Mouse (Mus musculus): ENCODE data around the gene Mlip. TPM values are rescaled to one million over a fixed set of nuclear protein-coding genes. Genes with fewer than 3 reads are reported as not detected.

Gene Mlip
- polyA plus RNA-seq, 1 experiment from 2014 or later = 0.27 TPM

Other genes starting within 250 kb of the Mlip start
- gene Lrrc1, start 191.9 kb upstream of the Mlip start, polyA plus RNA-seq (2014; fragmentation: Nextera tagmentation; extraction: Ambion mirVana) = 20.8 and 22.9 TPM in 2 replicates